Mouse (Mus musculus): ENCODE measurements around the gene Rptn.
"Not testable (repeated sequence)": the region's sequence is repeated elsewhere in the genome, so short reads cannot be mapped to it uniquely, and the experiment has no call there.

The Rptn gene

DNA sequence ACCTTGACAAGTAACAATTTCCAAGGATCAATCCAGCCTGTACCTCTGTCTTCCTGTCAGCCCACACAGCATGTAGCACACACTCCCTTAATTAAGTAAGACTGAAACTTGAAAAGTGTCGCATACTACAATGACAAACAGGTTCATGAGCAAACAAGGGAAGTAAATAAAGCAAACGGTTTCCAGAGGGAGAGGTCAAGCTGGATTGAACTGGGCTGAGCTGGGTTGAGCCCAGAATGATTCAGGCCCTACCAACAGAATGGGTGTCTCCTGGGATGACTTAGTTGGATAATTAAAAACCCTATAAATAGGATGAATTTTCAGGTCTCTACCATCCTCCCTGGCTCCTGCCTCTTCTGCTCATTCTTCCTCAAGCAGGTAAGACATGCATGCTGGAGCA lies at the start of gene Rptn:
Rptn (plus strand) TSS at position 334 of the 400 bp plus-strand sequence.
- no peak for DNase-seq

DNA sequence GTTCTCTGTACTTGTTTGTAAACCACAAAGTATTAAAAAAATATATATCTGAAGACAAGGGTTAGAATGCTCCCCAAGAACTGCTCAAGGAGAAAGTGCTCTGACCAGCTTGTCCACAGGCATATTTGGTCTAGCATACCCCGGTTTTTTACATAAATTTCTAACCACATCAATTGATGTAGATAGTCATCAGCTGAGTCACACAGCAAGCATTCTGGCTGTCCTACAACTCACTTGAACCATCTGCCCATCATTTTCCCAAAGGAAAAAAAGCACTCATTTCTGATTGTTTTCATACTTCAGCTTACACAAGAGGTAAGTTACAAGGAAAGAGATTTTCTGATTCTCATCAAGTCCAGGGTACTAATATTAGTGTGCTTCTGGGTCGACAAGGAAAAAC lies 46.6 kb upstream of the Rptn start:
- no peak for DNase-seq

- peak; percentile 76 for DNase-seq
Observed at GRCm38 (mm10) chr3:93360045-93360444, 33.5 kb upstream of the Rptn start.

- DNase-seq = no peak
Observed at GRCm38 (mm10) chr3:93361933-93362574, 31.4 kb upstream of the Rptn start.

- no peak for DNase-seq
Observed at GRCm38 (mm10) chr3:93366966-93367575, 26.4 kb upstream of the Rptn start.

GRCm38 (mm10) chr3:93368171-93368570 lies 25.3 kb upstream of the Rptn start:
- DNase-seq = no peak

DNA sequence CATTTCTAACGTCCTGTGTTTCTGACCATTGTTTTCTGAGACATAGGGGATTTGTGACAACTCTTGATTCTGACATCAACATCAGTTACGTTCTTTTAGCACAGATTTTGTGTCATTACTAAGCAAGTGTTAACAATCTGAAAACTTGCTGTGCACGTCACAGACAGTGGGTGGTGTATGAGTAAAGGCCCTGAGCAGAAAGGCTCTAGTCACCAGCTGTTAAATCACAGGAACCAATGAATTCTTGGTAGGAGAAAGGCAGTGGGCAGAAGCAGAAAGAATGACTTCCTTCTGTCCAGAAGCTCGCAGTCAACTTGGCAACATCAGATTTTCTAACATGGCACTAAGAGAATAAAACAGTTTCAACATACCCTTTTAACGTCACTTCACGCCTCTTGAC lies 20.1 kb upstream of the Rptn start:
- DNase-seq = no peak

DNA sequence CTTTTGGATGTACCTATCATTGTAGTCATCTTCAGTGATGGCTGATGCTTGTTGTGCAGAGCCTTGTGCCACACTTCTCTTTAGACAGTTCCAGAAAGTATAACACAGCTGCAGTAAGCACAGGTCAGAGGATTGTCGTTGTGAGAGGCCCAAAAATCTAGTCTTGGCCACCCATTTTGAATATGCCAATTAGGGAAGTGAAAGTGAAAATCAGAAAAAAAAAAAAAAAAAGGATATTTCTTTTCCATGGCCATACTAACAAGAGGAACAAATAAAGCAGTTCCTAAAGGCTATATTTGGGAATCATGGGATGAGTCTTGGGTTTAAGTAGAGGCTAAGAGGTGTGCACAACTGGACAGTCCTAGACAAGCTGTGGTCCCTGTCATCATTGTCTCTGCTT lies 18.3 kb upstream of the Rptn start:
- no peak for DNase-seq

DNA sequence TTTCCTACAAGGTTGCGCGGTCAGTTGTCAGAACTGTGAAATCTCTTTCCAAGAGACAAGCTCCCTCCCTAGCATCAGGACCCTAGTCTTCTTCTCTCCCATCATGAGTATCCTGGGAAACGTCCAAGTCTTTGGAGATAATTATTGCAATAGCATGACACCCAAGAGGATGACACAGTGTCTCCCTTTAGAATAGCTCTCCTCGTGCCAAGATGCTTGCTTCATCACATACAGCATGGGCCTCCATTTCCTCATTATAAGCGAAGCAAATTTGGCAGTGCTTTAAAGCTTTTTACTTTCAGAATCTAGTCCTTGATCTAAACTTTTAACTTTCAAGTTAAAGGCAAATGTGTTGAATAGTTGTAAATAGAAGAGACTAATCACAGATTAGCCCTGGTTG lies 17.9 kb upstream of the Rptn start:
- DNase-seq = no peak

DNA sequence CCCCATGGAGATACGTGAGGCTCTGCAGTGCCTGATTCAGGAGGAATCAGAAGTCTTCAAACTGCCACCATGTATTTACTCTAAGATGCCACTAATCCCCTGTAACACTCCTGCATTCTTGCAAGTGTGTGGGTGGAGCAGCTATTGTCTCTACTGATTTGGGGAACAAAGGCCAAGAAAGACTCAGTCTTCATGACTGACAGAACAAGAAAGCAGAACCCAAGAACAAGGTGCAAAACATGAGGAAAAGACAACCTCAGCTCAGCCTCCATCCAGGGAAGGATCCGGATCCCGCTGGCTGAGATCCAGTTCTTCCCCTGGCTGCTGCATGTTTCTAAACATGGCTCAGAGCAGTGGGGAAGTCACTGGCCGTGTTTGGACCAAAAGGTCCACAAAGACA lies 15.4 kb upstream of the Rptn start:
- DNase-seq = no peak

GRCm38 (mm10) chr3:93403936-93404335 lies 10.4 kb downstream of the Rptn start:
- no peak for DNase-seq

DNA sequence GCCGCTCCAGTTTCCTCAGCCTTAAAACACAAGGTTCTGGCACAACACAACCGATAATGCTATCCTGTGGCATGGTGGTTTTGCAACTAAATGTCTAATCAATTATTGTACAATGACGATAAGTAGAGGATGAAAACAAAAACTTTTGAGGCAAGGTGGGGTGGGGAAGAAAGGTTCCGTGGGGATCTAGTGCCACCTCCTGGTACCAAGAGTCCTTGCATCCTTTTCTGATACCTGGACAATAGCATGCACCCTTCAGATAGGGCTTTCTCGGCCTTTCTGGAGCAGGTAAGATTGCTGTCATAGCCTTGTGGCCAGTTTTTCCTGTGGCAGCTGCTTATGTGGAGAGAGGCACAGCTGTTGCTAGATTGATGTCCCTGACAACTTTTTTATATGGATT lies 13.5 kb downstream of the Rptn start:
- DNase-seq = peak; percentile 10

DNA sequence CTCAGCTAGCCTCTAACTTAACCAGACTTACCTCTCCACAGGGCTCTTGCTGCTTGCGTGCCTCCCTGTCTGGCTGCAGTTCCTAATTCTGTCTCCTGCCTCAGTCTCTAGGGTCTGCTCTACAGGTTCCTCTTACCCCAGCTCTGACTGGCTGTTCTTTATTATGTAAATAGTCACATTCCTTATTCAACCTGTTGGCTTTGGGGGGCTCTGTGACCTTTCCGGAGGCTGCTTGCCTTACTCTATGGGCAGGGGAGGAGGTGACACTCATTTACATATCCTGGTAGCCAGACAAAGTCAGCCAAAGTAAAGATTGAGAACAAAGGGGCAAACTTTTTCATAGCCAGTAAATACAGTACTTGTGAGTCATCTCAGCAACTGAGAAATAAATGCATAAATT lies 18.4 kb downstream of the Rptn start:
- DNase-seq = no peak

DNA sequence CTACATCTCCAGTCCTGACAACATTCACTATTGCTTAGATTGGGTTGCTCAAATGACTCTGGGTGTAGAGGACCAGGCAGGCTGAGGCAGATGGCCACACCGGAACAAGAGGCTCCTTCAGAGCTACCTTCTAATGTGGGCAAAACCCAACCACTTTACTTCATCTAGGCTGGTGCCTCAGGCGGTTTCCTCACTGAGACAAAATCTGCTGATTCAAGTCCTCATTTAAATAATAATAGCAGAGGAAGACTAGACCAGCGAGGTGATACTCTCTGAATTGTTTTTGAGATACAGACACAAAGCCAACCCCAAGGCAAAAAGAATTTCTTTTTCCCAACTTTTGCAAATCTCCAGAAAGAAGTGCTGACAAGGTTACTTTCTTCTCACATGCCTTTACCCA lies 38.2 kb downstream of the Rptn start:
- no peak for DNase-seq

GRCm38 (mm10) chr3:93442030-93442429 lies 48.5 kb downstream of the Rptn start, which contains the start of gene Tchh:
Gene Tchh, plus strand, starts transcription at chr3:93442330.
- no peak for DNase-seq

GRCm38 (mm10) chr3:93443501-93444101 lies 50.1 kb downstream of the Rptn start:
- DNase-seq = peak; percentile 21

GRCm38 (mm10) chr3:93444343-93445164 lies 51.1 kb downstream of the Rptn start:
- peak; percentile 53 for DNase-seq

DNA sequence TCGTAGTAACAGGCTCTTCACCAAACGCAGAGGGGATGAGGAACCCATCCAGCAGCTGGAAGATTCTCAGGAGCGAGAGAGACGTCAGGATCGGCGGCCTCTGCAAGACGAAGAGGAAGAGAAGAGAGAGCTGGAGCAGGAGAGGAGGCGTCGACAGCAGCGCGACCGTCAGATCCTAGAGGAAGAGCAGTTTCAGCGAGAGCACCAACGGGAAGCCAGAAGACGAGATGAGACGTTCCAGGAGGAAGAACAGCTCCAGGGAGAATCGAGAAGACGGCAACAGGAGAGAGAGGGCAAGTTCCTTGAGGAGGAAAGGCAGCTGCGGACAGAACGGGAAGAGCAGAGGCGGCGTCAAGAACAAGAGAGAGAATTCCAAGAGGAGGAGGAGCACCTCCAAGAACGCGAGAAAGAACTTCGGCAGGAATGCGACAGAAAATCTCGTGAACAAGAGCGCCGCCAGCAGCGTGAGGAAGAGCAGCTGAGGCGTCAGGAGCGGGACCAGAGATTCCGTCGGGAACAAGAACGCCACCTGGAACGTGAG lies 51.7 kb downstream of the Rptn start:
- peak; percentile 24 for DNase-seq

- DNase-seq = peak; percentile 31
Observed at GRCm38 (mm10) chr3:93446128-93446755, 52.7 kb downstream of the Rptn start.

DNA sequence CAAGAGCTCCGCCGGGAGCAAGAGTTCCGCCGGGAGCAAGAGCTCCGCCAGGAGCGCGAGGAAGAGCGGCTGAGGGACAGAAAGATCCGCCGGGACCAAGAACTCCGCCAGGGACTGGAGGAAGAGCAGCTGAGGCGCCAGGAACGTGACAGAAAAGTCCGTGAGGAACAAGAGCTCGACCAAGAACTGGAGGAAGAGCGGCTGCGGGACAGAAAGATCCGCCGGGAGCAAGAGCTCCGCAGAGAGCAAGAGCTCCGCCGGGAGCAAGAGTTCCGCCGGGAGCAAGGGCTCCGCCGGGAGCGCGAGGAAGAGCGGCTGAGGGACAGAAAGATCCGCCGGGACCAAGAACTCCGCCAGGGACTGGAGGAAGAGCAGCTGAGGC lies 53.2 kb downstream of the Rptn start:
- not testable (repeated sequence) for DNase-seq

DNA sequence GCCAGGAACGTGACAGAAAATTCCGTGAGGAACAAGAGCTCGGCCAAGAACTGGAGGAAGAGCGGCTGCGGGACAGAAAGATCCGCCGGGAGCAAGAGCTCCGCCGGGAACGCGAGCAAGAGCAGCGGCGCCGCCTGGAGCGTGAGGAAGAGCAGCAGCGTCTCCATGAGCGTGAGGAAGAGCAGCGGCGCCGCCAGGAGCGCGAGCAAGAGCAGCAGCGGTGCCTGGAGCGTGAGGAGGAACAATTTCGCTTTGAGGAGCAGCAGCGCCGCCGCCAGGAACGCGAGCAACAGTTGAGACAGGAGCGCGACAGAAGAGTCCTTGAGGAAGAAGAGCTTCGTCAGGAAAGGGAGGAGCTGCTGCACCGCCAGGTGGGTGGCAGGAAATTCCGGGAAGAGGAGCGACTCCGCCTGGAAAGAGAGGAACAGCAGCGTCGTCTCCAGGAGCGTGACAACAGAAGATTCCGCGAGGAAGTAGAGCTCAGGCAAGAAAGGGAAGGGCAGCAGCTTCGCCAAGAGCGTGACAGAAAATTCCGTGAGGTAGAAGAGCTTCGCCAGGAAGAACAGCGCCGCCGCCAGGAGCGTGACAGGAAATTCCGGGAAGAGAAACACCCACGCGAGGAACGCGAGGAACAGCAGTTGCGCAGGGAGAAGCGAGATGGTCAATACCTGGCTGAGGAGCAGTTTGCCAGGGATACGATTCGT lies 53.8 kb downstream of the Rptn start:
- DNase-seq = peak; percentile 58
